Mouse (Mus musculus) forebrain, embryonic 14.5 days (tissue): ENCODE results near the gene Acvr1. TPM values are rescaled to one million over a fixed set of nuclear protein-coding genes. Genes with fewer than 3 reads are reported as not detected.

Source experiments
- ATAC-seq: fragments of 200-750 bp; cut with Nextera tagmentation; 2 replicates; pipeline ENCODE4 v1.8.0; 2017; ENCODE audit warnings: mild to moderate bottlenecking, moderate library complexity
- DNase-seq: peaks from one replicate; pipeline ENCODE4 v3.0.0-alpha.2; 2015; ENCODE audit warnings: low spot score
- H3K27ac ChIP-seq: fragments of 300-500 bp; sonication (generic); 2 replicates; pipeline ENCODE4 v1.5.1; 2014; ENCODE audit warnings: low read depth, mild to moderate bottlenecking, control low read depth, low read length, moderate library complexity
- H3K27me3 ChIP-seq: fragments of 300-500 bp; sonication (generic); replicated peaks from 2 replicates; pipeline ENCODE4 v1.6.1; 2014; ENCODE audit warnings: low read length, control low read depth, mixed read lengths; ENCODE audit not compliant: control insufficient read depth, insufficient read depth
- H3K36me3 ChIP-seq: fragments of 300-500 bp; sonication (generic); 2 replicates; pipeline ENCODE4 v1.6.1; 2014; ENCODE audit warnings: low read length, control low read depth; ENCODE audit not compliant: control insufficient read depth, insufficient read depth
- H3K4me1 ChIP-seq: fragments of 300-500 bp; sonication (generic); 2 replicates; pipeline ENCODE4 v1.6.1; 2014; ENCODE audit warnings: antibody characterized with exemption, low read length, control low read depth; ENCODE audit not compliant: control insufficient read depth, insufficient read depth
- H3K4me2 ChIP-seq: fragments of 300-500 bp; sonication (generic); 2 replicates; pipeline ENCODE4 v1.6.1; 2014; ENCODE audit warnings: mild to moderate bottlenecking, control low read depth, low read length
- H3K4me3 ChIP-seq: fragments of 300-500 bp; sonication (generic); 2 replicates; pipeline ENCODE4 v1.5.1; 2014; ENCODE audit warnings: low read depth, low read length, control low read depth
- H3K9ac ChIP-seq: fragments of 300-500 bp; sonication (generic); 2 replicates; pipeline ENCODE4 v1.6.1; 2014; ENCODE audit warnings: mild to moderate bottlenecking, low read length, control low read depth, moderate library complexity
- H3K9me3 ChIP-seq: fragments of 300-500 bp; sonication (generic); replicated peaks from 2 replicates; pipeline ENCODE4 v1.6.1; 2016; ENCODE audit warnings: low read length, control low read depth, mixed read lengths; ENCODE audit not compliant: control insufficient read depth
- WGBS: fragments of 180-500 bp; shearing (Covaris S2); extraction: QIAGEN DNeasy Blood & Tissue Kit; methylation state at CpG from one replicate; pipeline ENCODE4 v1.1.7; 2014; 5-methylcytosine and 5-hydroxymethylcytosine counted together
- polyA plus RNA-seq: library from polyadenylated mRNA; unstranded; fragments of >200 nt; fragmentation: Nextera tagmentation; extraction: Ambion mirVana; gene quantifications from 2 replicates; pipeline ENCODE4 v1.2.1, GENCODE M21; 2014

Gene Acvr1
- polyA plus RNA-seq, 1 experiment from 2014 or later = 8.7 TPM

GRCm38 (mm10) chr2:58434438-58434837 is 132.5 kb downstream of the Acvr1 start:
- WGBS = 96% methylated on average over 2 of the region's 2 CpGs
- H3K9me3 ChIP-seq = no peaks in the 10 kb centered on the region
- H3K36me3 ChIP-seq = 0 out of 2 replicates have a peak, but pooled peaks cover 3% of the 10 kb centered on the region
- H3K9ac ChIP-seq = no peak overlapping the region
- no peaks in the 10 kb centered on the region for H3K27me3 ChIP-seq
- H3K4me2 ChIP-seq = no peak overlapping the region
- DNase-seq = no peak
- no peak overlapping the region for H3K4me3 ChIP-seq
- no peak overlapping the region for H3K27ac ChIP-seq
- no peak for ATAC-seq
- H3K4me1 ChIP-seq = no peaks in the 10 kb centered on the region

GRCm38 (mm10) chr2:58433317-58433716 is 133.6 kb downstream of the Acvr1 start:
- WGBS = 92% methylated on average over 2 of the region's 2 CpGs
- no peak for ATAC-seq
- no peak for DNase-seq
- H3K9me3 ChIP-seq = no peaks in the 10 kb centered on the region
- H3K4me3 ChIP-seq = no peak overlapping the region
- no peak overlapping the region; the same call in 1 of the 2 replicates for H3K27ac ChIP-seq
- no peaks in the 10 kb centered on the region for H3K36me3 ChIP-seq
- H3K4me1 ChIP-seq = no peaks in the 10 kb centered on the region
- no peaks in the 10 kb centered on the region for H3K27me3 ChIP-seq
- H3K9ac ChIP-seq = no peak overlapping the region
- H3K4me2 ChIP-seq = no peak overlapping the region

GRCm38 (mm10) chr2:58432211-58432610 is 134.7 kb downstream of the Acvr1 start:
- Histone ChIP-seq H3K4me2 (no peak overlapping the region), H3K9ac (no peak overlapping the region), H3K4me1 (no peaks in the 10 kb centered on the region), H3K27me3 (no peaks in the 10 kb centered on the region), H3K4me3 (no peak overlapping the region), H3K9me3 (no peaks in the 10 kb centered on the region), H3K36me3 (no peaks in the 10 kb centered on the region), H3K27ac (no peak overlapping the region)
- ATAC-seq = peak; percentile 76; the same call in 1 of the 2 replicates
- DNase-seq = peak; percentile 55
- 87% methylated on average over 7 of the region's 7 CpGs for WGBS

- no peaks in the 10 kb centered on the region for H3K9me3 ChIP-seq
- WGBS = 97% methylated on average over 13 of the region's 13 CpGs
- no peaks in the 10 kb centered on the region for H3K36me3 ChIP-seq
- no peak overlapping the region for H3K27ac ChIP-seq
- H3K9ac ChIP-seq = no peak overlapping the region
- H3K4me3 ChIP-seq = no peak overlapping the region
- H3K27me3 ChIP-seq = no peaks in the 10 kb centered on the region
- H3K4me2 ChIP-seq = no peak overlapping the region
- no peak for ATAC-seq
- no peak for DNase-seq
- no peaks in the 10 kb centered on the region for H3K4me1 ChIP-seq
Measured at GRCm38 (mm10) chr2:58425436-58426004, 141.4 kb downstream of the Acvr1 start.

GRCm38 (mm10) chr2:58423319-58423718 is 143.6 kb downstream of the Acvr1 start:
- 87% methylated on average over 5 of the region's 5 CpGs for WGBS
- no peaks in the 10 kb centered on the region for H3K27me3 ChIP-seq
- H3K9ac ChIP-seq = no peak overlapping the region
- no peaks in the 10 kb centered on the region for H3K4me1 ChIP-seq
- no peak overlapping the region for H3K4me3 ChIP-seq
- DNase-seq = no peak
- H3K36me3 ChIP-seq = no peaks in the 10 kb centered on the region
- no peak for ATAC-seq
- no peak overlapping the region for H3K4me2 ChIP-seq
- H3K27ac ChIP-seq = no peak overlapping the region
- no peaks in the 10 kb centered on the region for H3K9me3 ChIP-seq

- no peak overlapping the region for H3K9ac ChIP-seq
- no peaks in the 10 kb centered on the region for H3K27me3 ChIP-seq
- DNase-seq = no peak
- no peaks in the 10 kb centered on the region for H3K4me1 ChIP-seq
- ATAC-seq = no peak
- WGBS = 72% methylated on average over 8 of the region's 8 CpGs
- H3K9me3 ChIP-seq = no peaks in the 10 kb centered on the region
- H3K27ac ChIP-seq = no peak overlapping the region
- no peaks in the 10 kb centered on the region for H3K36me3 ChIP-seq
- no peak overlapping the region for H3K4me3 ChIP-seq
- H3K4me2 ChIP-seq = no peak overlapping the region
Measured at GRCm38 (mm10) chr2:58419571-58419970, 147.4 kb downstream of the Acvr1 start.

GRCm38 (mm10) chr2:58418109-58418508 is 148.8 kb downstream of the Acvr1 start:
- Histone ChIP-seq H3K4me2 (no peak overlapping the region), H3K27ac (no peak overlapping the region), H3K36me3 (no peaks in the 10 kb centered on the region), H3K4me3 (no peak overlapping the region), H3K9me3 (no peaks in the 10 kb centered on the region), H3K27me3 (no peaks in the 10 kb centered on the region), H3K9ac (no peak overlapping the region), H3K4me1 (no peaks in the 10 kb centered on the region)
- no peak for DNase-seq
- WGBS = 100% methylated on average over 1 of the region's 1 CpGs
- ATAC-seq = no peak

- 83% methylated on average over 9 of the region's 9 CpGs for WGBS
- no peak overlapping the region for H3K4me2 ChIP-seq
- no peaks in the 10 kb centered on the region for H3K36me3 ChIP-seq
- ATAC-seq (no peak), DNase-seq (no peak)
- H3K4me1 ChIP-seq = no peaks in the 10 kb centered on the region
- H3K9ac ChIP-seq = no peak overlapping the region
- H3K27me3 ChIP-seq = no peaks in the 10 kb centered on the region
- H3K4me3 ChIP-seq = no peak overlapping the region
- H3K9me3 ChIP-seq = no peaks in the 10 kb centered on the region
- H3K27ac ChIP-seq = no peak overlapping the region
Measured at GRCm38 (mm10) chr2:58417684-58418083, 149.3 kb downstream of the Acvr1 start.

GRCm38 (mm10) chr2:58415037-58415436 is 151.9 kb downstream of the Acvr1 start:
- no peak overlapping the region for H3K4me3 ChIP-seq
- H3K4me1 ChIP-seq = no peaks in the 10 kb centered on the region
- no peaks in the 10 kb centered on the region for H3K36me3 ChIP-seq
- no peaks in the 10 kb centered on the region for H3K9me3 ChIP-seq
- DNase-seq = no peak
- H3K27ac ChIP-seq = no peak overlapping the region
- H3K9ac ChIP-seq = no peak overlapping the region
- no peaks in the 10 kb centered on the region for H3K27me3 ChIP-seq
- no peak overlapping the region for H3K4me2 ChIP-seq
- ATAC-seq = no peak
